Mouse (Mus musculus) left cerebral cortex, adult 8-10 months (tissue): Measurements from ENCODE around the gene Hepacam. TPM values are rescaled to one million over a fixed set of nuclear protein-coding genes. Genes with fewer than 3 reads are reported as not detected.

Experiments used
- DNase-seq, 2 experiments: peaks; one replicate each; pipeline ENCODE4 v3.0.0; 2022; ENCODE audit warnings: low spot score in 2 of 2
- total RNA-seq, 4 experiments: library from RNA; stranded (reverse); gene quantifications; 2 replicates each; pipeline ENCODE4 v1.2.4; 2022

The Hepacam gene
- total RNA-seq, 4 experiments from 2014 or later: 54.1 to 63.1 (median 57.4) TPM

GRCm38 (mm10) chr9:37432720-37433421 lies 65.7 kb downstream of the Hepacam start, which contains the start of gene Robo3:
TSS of gene Robo3 (minus strand) at chr9:37433246.
- DNase-seq: no peak

GRCm38 (mm10) chr9:37433823-37434560 lies 66.8 kb downstream of the Hepacam start:
- DNase-seq: no peak

GRCm38 (mm10) chr9:37434932-37435331 lies 67.8 kb downstream of the Hepacam start:
- no peak for DNase-seq

DNA sequence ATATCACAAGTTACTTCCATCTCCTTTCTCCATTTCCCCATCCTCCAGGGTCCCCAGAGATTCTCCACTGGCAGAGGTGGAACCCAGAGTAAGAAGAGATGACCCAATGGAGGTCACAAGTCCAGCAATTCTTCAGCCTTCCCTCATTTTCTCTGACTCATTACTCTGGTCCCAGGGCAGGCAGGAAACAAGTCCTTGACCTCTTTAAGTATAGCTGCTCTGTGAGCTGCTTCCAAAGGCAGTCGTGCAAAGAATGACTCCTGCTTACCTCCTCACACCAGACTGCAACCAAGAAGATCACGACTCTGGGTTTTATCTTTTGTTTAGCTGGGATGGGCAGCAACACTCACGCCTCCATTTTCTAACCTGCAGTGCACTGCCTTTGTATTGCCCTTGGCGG lies 68.5 kb downstream of the Hepacam start:
- no peak for DNase-seq

Other genes starting within 250 kb of the Hepacam start
- 10 to 100 TPM; 74.9 to 86.8 (median 78.3) TPM for gene Pknox2, start 219.9 kb upstream of the Hepacam start, total RNA-seq
- gene Tmem218, start 159.1 kb upstream of the Hepacam start, total RNA-seq: 10 to 100 TPM in 3 of 4 experiments, 1 to 10 TPM in 1; 8.7 to 11.5 (median 10.7) TPM
- gene Slc37a2, start 111.6 kb upstream of the Hepacam start, total RNA-seq: 1 to 10 TPM; 1.9 to 6.6 (median 3.7) TPM
- gene Ccdc15, start 18.9 kb upstream of the Hepacam start, total RNA-seq: 1 to 10 TPM; 2.6 to 4.1 (median 3.0) TPM
- 1 to 10 TPM; 6.4 to 8.2 (median 6.6) TPM for gene Robo4, start 34.5 kb downstream of the Hepacam start, total RNA-seq
- gene Robo3, start 65.9 kb downstream of the Hepacam start, total RNA-seq: 10 to 100 TPM; 11.7 to 19.2 (median 15.1) TPM
- 10 to 100 TPM; 19.8 to 24.6 (median 22.9) TPM for gene Msantd2, start 122.0 kb downstream of the Hepacam start, total RNA-seq
- 10 to 100 TPM; 16.1 to 20.5 (median 16.6) TPM for gene Esam, start 160.7 kb downstream of the Hepacam start, total RNA-seq
- gene Vsig2, start 171.9 kb downstream of the Hepacam start, total RNA-seq: 1 to 10 TPM; 2.8 to 4.6 (median 3.8) TPM
- gene Nrgn, start 185.6 kb downstream of the Hepacam start, total RNA-seq: 1,000 to 10,000 TPM; 1,419 to 1,602 (median 1,517) TPM
- 10 to 100 TPM; 15.0 to 18.3 (median 16.8) TPM for gene Siae, start 188.3 kb downstream of the Hepacam start, total RNA-seq
- gene Spa17, start 246.4 kb downstream of the Hepacam start, total RNA-seq: 1 to 10 TPM in 3 of 4 experiments, under 1 TPM in 1; 0.57 to 2.5 (median 2.1) TPM